Mouse (Mus musculus) limb, embryonic 11.5 days (tissue): ENCODE results near the gene Eomes. TPM values are rescaled to one million over a fixed set of nuclear protein-coding genes. Genes with fewer than 3 reads are reported as not detected.

Experiments used
- ATAC-seq: fragments of 200-750 bp; cut with Nextera tagmentation; 2 replicates; pipeline ENCODE4 v1.8.0; 2017; ENCODE audit warnings: low read depth; ENCODE audit not compliant: insufficient number of reproducible peaks, low FRiP score, low TSS enrichment
- DNase-seq: peaks from one replicate; pipeline ENCODE4 v3.0.0-alpha.2; 2015; ENCODE audit warnings: low spot score
- H3K27ac ChIP-seq: fragments of 300-500 bp; sonication (generic); replicated peaks from 2 replicates; pipeline ENCODE4 v1.5.1; 2014; ENCODE audit warnings: low read depth, mild to moderate bottlenecking, low read length
- H3K27me3 ChIP-seq: fragments of 300-500 bp; sonication (generic); 2 replicates; pipeline ENCODE4 v1.6.1; 2014; ENCODE audit warnings: mild to moderate bottlenecking, low read length, mixed read lengths; ENCODE audit not compliant: control insufficient read depth, insufficient read depth
- H3K36me3 ChIP-seq: fragments of 300-500 bp; sonication (generic); 2 replicates; pipeline ENCODE4 v1.6.1; 2014; ENCODE audit warnings: mild to moderate bottlenecking, low read length, moderate library complexity, mixed read lengths; ENCODE audit not compliant: control insufficient read depth, insufficient read depth
- H3K4me1 ChIP-seq: fragments of 300-500 bp; sonication (generic); 2 replicates; pipeline ENCODE4 v1.6.1; 2014; ENCODE audit warnings: low read length, mixed read lengths; ENCODE audit not compliant: control insufficient read depth, insufficient read depth
- H3K4me2 ChIP-seq: fragments of 300-500 bp; sonication (generic); 2 replicates; pipeline ENCODE4 v1.6.1; 2014; ENCODE audit warnings: low read depth, mild to moderate bottlenecking, moderate library complexity; ENCODE audit not compliant: severe bottlenecking
- H3K4me3 ChIP-seq: fragments of 300-500 bp; sonication (generic); 2 replicates; pipeline ENCODE4 v1.5.1; 2014; ENCODE audit warnings: low read depth, low read length
- H3K9ac ChIP-seq: fragments of 300-500 bp; sonication (generic); 2 replicates; pipeline ENCODE4 v1.6.1; 2014; ENCODE audit warnings: mild to moderate bottlenecking, low read length
- H3K9me3 ChIP-seq: fragments of 300-500 bp; sonication (generic); 2 replicates; pipeline ENCODE4 v1.6.1; 2016; ENCODE audit warnings: low read length; ENCODE audit not compliant: control insufficient read depth
- WGBS: fragments of 180-500 bp; shearing (Covaris S2); extraction: QIAGEN DNeasy Blood & Tissue Kit; methylation state at CpG from one replicate; pipeline ENCODE4 v1.1.7; 2014; 5-methylcytosine and 5-hydroxymethylcytosine counted together
- polyA plus RNA-seq: library from polyadenylated mRNA; unstranded; fragments of >200 nt; fragmentation: Nextera tagmentation; extraction: Ambion mirVana; gene quantifications from 2 replicates; pipeline ENCODE4 v1.2.1, GENCODE M21; 2014

Gene Eomes
- polyA plus RNA-seq, 1 experiment from 2014 or later: 1.1 TPM

DNA sequence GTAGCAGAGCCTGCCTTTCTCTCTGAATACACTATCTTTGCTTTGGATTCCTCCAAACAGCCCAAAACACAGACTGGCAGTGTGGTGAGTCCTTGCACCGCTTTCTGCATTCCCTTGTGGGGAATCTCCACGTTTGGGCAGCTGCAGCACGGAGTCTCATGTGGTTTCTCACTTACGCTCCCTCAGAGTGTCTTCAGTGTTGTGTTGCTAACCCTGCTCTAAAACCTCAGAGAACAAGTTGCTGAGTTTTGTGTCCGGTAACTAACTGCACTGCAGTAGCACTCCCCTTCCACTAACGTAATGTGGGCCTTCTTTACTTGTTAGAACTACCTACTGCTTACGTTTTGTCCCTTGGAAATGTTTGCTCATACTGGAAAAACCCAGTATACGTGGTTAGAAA lies 41.1 kb downstream of the Eomes start:
- whole genome bisulfite sequencing: 79% methylated on average over 8 of the region's 8 CpGs
- Histone ChIP-seq H3K27ac (no peak overlapping the region), H3K9me3 (no peaks in the 10 kb centered on the region), H3K4me3 (no peak overlapping the region), H3K27me3 (no peaks in the 10 kb centered on the region), H3K4me2 (no peak overlapping the region), H3K4me1 (0 out of 2 replicates have a peak, but pooled peaks cover 5% of the 10 kb centered on the region), H3K9ac (no peak overlapping the region), H3K36me3 (peaks cover 6% of the 10 kb centered on the region; the same call in 1 of the 2 replicates)
- no peak for ATAC-seq
- DNase-seq: no peak

DNA sequence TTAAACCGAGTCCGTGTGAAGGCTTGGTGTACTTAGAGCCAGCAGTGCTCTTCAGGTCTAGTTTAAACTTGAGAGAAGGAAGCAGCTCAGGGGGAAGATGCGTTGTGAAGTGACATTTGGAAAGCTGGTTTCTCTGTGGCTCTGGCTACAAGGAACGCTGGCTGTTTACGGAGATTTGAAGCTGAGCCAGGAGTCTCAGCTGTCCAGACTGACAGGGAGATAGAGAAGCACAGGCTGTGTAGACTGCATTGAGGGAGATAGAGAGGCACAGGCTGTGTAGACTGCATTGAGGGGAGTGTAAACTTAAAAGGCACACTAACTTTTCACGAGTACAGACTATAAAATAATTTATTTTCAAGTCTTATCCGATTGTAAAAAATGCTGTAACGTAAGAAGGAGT lies 42.0 kb downstream of the Eomes start:
- ATAC-seq (no peak), DNase-seq (no peak)
- no peak overlapping the region for H3K4me3 ChIP-seq
- H3K36me3 ChIP-seq: peaks cover 6% of the 10 kb centered on the region; the same call in 1 of the 2 replicates
- H3K9me3 ChIP-seq: no peaks in the 10 kb centered on the region
- no peak overlapping the region for H3K9ac ChIP-seq
- H3K27me3 ChIP-seq: no peaks in the 10 kb centered on the region
- 0 out of 2 replicates have a peak, but pooled peaks cover 5% of the 10 kb centered on the region for H3K4me1 ChIP-seq
- no peak overlapping the region for H3K27ac ChIP-seq
- H3K4me2 ChIP-seq: no peak overlapping the region
- 61% methylated on average over 8 of the region's 8 CpGs for WGBS

DNA sequence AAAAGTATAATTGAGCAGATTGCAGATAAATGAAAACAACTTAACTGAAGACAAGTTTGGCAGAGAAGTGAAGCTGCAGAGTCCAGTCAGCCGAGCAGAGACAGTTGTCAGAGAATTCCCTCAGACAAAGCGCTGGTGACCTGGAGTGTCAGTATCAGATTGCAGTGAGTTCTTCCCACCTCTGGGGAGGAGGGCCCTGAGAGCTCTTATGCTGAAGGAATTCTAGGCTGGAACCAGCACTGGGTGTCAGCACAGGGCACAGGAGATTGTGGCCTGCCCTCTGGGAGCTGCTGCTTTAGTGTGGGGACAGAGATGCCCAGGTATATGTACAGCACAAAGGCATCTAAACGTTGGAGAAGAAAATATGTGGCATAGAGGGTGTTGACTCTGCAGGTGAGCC lies 42.8 kb downstream of the Eomes start:
- H3K36me3 ChIP-seq: peaks cover 8% of the 10 kb centered on the region; the same call in 1 of the 2 replicates
- no peak overlapping the region for H3K4me2 ChIP-seq
- no peak overlapping the region for H3K9ac ChIP-seq
- no peaks in the 10 kb centered on the region for H3K9me3 ChIP-seq
- DNase-seq: no peak
- no peak for ATAC-seq
- no peak overlapping the region for H3K27ac ChIP-seq
- WGBS: 15% methylated on average over 3 of the region's 3 CpGs
- H3K4me3 ChIP-seq: no peak overlapping the region
- no peaks in the 10 kb centered on the region for H3K27me3 ChIP-seq
- 0 out of 2 replicates have a peak, but pooled peaks cover 5% of the 10 kb centered on the region for H3K4me1 ChIP-seq

DNA sequence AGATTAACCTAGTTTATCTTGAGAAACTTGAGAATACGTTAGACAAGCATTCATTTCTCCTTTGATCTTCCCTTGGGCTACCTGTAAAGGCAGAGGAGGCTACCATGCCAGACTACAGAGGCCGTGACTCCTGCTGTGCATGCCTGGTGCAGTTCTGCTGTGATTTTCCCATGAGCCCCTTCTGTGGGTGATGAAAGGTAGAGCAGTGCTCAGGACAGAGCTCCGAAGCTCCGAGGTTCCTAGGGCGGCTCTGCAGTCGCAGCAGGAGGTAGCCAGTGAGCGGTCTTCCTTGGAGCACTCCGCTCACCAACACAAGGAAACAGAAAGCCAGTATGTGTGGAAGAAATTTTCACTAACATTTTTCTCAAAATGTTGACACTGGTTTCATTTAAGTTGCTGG lies 43.6 kb downstream of the Eomes start:
- H3K9ac ChIP-seq: no peak overlapping the region
- no peaks in the 10 kb centered on the region for H3K9me3 ChIP-seq
- WGBS: 79% methylated on average over 8 of the region's 8 CpGs
- ATAC-seq (no peak), DNase-seq (no peak)
- no peak overlapping the region for H3K27ac ChIP-seq
- H3K27me3 ChIP-seq: no peaks in the 10 kb centered on the region
- 0 out of 2 replicates have a peak, but pooled peaks cover 5% of the 10 kb centered on the region for H3K4me1 ChIP-seq
- H3K4me3 ChIP-seq: no peak overlapping the region
- no peak overlapping the region for H3K4me2 ChIP-seq
- H3K36me3 ChIP-seq: peaks cover 11% of the 10 kb centered on the region; the same call in 1 of the 2 replicates

DNA sequence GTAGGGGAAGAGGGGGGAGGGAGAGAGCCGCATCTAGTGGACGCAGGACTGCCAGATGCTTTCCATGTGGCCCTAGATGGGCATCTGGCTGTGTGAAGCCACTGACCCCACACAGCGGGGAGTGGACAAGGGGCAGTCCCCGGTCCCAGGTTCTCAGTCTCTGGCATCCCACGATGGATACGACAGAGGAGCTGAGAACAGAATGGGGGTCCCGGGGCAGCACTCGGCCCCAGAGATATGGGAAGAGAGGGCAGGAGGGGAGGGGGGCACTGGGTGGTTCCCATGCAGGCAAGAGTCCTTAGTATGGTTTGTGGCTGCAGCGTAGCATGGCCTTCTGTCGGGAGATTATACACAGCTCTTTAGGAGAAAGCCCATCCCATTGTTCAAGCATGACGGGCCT lies 45.7 kb downstream of the Eomes start:
- Histone ChIP-seq H3K27me3 (no peaks in the 10 kb centered on the region), H3K4me3 (no peak overlapping the region), H3K4me1 (0 out of 2 replicates have a peak, but pooled peaks cover 5% of the 10 kb centered on the region), H3K27ac (no peak overlapping the region), H3K9ac (no peak overlapping the region), H3K9me3 (no peaks in the 10 kb centered on the region), H3K36me3 (peaks cover 14% of the 10 kb centered on the region; the same call in 1 of the 2 replicates), H3K4me2 (no peak overlapping the region)
- DNase-seq (no peak), ATAC-seq (no peak)
- 90% methylated on average over 11 of the region's 11 CpGs for WGBS

DNA sequence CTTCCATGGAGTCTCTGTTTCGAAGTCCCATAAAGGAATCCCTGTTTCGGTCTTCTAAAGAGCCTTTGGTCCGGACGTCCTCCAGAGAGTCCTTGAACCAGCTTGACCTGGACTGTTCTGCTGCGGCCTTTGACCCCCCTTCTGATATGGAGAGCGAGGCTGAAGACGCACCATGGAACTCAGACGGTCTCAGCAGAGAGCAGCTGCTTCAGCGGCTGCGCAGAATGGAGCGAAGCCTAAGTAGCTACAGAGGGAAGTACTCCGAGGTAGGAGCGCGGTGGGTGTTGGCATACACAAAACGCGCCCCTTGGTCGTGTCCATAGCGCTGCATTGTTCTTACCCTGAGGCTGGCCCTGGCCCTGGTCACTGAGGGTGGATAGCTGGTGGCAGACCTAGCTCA lies 49.0 kb downstream of the Eomes start:
- no peak overlapping the region for H3K27ac ChIP-seq
- DNase-seq (no peak), ATAC-seq (no peak)
- WGBS: 92% methylated on average over 18 of the region's 18 CpGs
- H3K4me3 ChIP-seq: no peak overlapping the region
- H3K4me2 ChIP-seq: no peak overlapping the region
- no peaks in the 10 kb centered on the region for H3K27me3 ChIP-seq
- no peak overlapping the region for H3K9ac ChIP-seq
- H3K9me3 ChIP-seq: no peaks in the 10 kb centered on the region
- no peaks in the 10 kb centered on the region for H3K4me1 ChIP-seq
- peaks cover 14% of the 10 kb centered on the region for H3K36me3 ChIP-seq

DNA sequence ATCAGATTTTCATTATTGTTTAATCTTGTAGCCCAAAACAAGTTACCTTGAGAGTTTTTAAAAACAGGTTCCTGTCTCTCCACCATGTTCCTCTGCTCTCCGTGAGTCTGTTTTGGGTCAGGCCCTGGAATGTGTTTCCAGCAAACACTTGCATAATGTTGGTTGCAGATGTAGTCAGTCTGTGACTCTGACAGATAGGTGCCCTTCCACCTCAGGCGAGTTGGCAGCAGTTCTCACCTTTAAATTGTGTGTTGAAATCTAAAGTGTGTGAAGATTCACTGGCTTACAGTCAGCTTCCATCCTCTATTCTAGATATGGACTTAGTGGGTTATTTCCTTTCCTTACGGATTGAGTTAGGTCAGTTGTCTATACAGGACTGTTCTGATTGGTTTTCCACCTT lies 51.8 kb downstream of the Eomes start:
- H3K36me3 ChIP-seq: peaks cover 14% of the 10 kb centered on the region

DNA sequence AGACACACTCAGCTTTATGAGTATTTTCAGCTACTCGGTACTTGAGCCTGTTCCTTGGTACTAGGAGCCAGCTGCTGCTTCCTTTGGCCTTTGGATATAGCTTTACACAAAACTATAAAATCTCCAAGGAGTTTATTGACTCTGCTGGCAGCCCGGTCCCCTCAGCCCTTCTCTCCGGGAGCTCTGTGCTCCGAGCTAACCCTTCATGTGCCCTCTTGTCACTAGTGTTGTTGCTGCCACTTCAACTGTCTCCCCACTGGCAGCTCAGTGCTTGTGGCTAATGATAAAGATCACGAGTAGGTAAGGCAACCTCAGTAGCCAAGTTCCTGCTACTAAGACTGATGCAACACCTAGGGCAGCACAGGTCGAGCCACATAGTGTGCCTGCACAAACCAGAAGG lies 52.7 kb downstream of the Eomes start:
- H3K4me3 ChIP-seq: no peak overlapping the region
- no peak overlapping the region for H3K9ac ChIP-seq
- no peaks in the 10 kb centered on the region for H3K4me1 ChIP-seq
- DNase-seq (no peak), ATAC-seq (no peak)
- 80% methylated on average over 6 of the region's 6 CpGs for WGBS
- no peaks in the 10 kb centered on the region for H3K9me3 ChIP-seq
- no peak overlapping the region for H3K4me2 ChIP-seq
- H3K27ac ChIP-seq: no peak overlapping the region
- peaks cover 12% of the 10 kb centered on the region for H3K36me3 ChIP-seq
- no peaks in the 10 kb centered on the region for H3K27me3 ChIP-seq

More for the DNA sequence above, 51.8 kb downstream of the Eomes start:
- H3K4me2 ChIP-seq: no peak overlapping the region
- DNase-seq (no peak), ATAC-seq (no peak)
- H3K9ac ChIP-seq: no peak overlapping the region
- 93% methylated on average over 3 of the region's 3 CpGs for WGBS
- H3K4me3 ChIP-seq: no peak overlapping the region
- no peaks in the 10 kb centered on the region for H3K27me3 ChIP-seq
- no peaks in the 10 kb centered on the region for H3K4me1 ChIP-seq
- H3K27ac ChIP-seq: no peak overlapping the region
- H3K9me3 ChIP-seq: no peaks in the 10 kb centered on the region
